Mouse (Mus musculus) liver, embryonic 14.5 days (tissue): ENCODE measurements around the gene Asphd2.

ENCODE experiments used
- CTCF ChIP-seq: IDR thresholded peaks from 2 replicates; pipeline ENCODE4 v1.5.1; 2016; ENCODE audit warnings: antibody characterized with exemption, low read depth, control low read depth
- EP300 ChIP-seq: IDR thresholded peaks from 2 replicates; pipeline ENCODE4 v1.6.1; 2016; ENCODE audit warnings: antibody characterized with exemption, low read depth

DNA sequence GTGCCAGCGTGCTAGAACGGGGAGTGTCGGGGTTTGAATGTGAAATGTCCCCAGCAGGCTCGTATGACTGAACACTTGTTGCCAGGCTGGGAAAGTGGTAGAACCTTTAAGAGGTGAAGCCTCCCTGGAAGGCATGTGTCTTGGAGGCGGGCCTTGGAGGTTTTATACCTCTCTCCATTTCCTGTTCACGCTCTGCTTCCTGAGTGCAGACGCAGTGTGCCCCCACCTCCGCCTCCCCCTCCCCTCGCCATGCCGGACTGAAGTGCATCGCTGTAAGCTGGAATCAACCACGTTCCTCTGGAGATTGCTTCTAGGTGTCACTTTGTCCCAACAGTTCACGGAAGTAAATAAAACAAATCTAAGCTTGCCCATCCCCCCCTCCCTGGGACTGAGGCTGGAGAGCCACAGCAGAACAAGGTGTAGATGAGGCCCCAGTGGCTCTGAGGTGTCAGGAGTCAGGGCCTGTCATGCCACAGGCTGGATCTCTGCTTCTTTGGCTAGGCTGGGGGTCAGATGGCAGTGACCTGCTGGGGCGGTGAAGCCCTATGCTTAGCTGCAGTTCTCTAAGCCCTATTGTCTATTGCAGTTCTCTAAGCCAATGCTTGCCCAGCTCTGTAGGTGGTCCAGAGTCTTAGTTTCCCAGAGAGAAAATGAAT, 36.6 kb upstream of the Asphd2 start:
- TF ChIP-seq CTCF (no peak), EP300 (no peak)
